Mouse (Mus musculus) olfactory bulb, adult 2 months (tissue): ENCODE results near the gene Csde1. TPM values are rescaled to one million over a fixed set of nuclear protein-coding genes. Genes with fewer than 3 reads are reported as not detected.

Source experiments
- H3K27ac ChIP-seq: fragments of 200-500 bp; 2 replicates; pipeline ENCODE4 v1.5.1; 2012; ENCODE audit warnings: low read depth, low read length; ENCODE audit not compliant: insufficient read depth
- H3K4me1 ChIP-seq: fragments of 200-500 bp; 2 replicates; pipeline ENCODE4 v1.6.1; 2012; ENCODE audit warnings: low read length; ENCODE audit not compliant: control insufficient read depth, insufficient read depth
- H3K4me3 ChIP-seq: fragments of 200-500 bp; 2 replicates; pipeline ENCODE4 v1.5.1; 2012; ENCODE audit warnings: mild to moderate bottlenecking, low read depth, low read length, moderate library complexity; ENCODE audit not compliant: insufficient read depth
- CTCF ChIP-seq: fragments of 200-500 bp; IDR thresholded peaks from 2 replicates; pipeline ENCODE4 v1.5.1; 2012; ENCODE audit warnings: low read depth, mild to moderate bottlenecking, low read length, moderate library complexity; ENCODE audit not compliant: insufficient read depth
- POLR2A ChIP-seq: fragments of 200-500 bp; IDR thresholded peaks from 2 replicates; pipeline ENCODE4 v1.6.1; 2012; ENCODE audit warnings: mild to moderate bottlenecking, low read depth, low read length, moderate library complexity; ENCODE audit not compliant: insufficient read depth
- WGBS: fragments of 180-500 bp; shearing (Covaris S2); methylation state at CpG from one replicate; pipeline ENCODE4 v1.1.7; 2018; 5-methylcytosine and 5-hydroxymethylcytosine counted together
- polyA plus RNA-seq: library from polyadenylated mRNA; stranded (reverse); fragments of >200 nt; gene quantifications from 2 replicates; pipeline ENCODE4 v1.2.4, GENCODE M21; 2012; ENCODE audit warnings: low replicate concordance; ENCODE audit not compliant: missing spikeins, insufficient read depth, insufficient read length

Csde1 gene
- polyA plus RNA-seq, result 177 and 363 TPM in 2 replicates

GRCm38 (mm10) chr3:103020249-103020942 lies at the start of gene Csde1:
Gene Csde1 (plus strand): TSS chr3:103020426.
- peaks cover 2% of the 10 kb centered on the region; the same call in 1 of the 2 replicates for H3K4me1 ChIP-seq
- H3K27ac ChIP-seq, result peak within 1 kb of the TSS; percentile 95
- peak within 1 kb of the TSS; percentile 71 for H3K4me3 ChIP-seq
- TF ChIP-seq POLR2A (peak; percentile 93), CTCF (no peak)
- under 1% methylated on average over 55 of the region's 55 CpGs for WGBS

DNA sequence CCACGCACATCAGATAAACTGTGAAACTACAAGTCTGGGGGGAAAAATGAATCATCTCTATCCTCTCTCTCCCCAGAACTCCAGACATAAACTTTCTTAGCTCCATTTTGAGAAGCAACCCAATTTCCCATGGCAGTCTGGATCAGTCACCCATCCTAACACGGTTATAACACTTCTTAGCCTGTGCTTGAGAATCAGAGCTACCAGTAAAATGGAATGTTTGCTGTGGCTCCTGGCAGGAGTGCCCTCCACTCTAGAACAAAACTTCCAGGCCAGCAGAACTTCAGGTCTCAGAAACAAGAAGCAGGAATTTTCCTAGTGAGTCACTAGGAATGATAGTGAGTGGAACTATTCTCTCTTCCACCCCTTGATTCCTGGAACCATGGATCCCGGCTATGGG lies 49.7 kb upstream of the Csde1 start:
- Histone ChIP-seq H3K27ac (no peak overlapping the region), H3K4me1 (peaks cover 2% of the 10 kb centered on the region; the same call in 1 of the 2 replicates), H3K4me3 (no peak overlapping the region)
- TF ChIP-seq POLR2A, result no peak
- no peak for TF ChIP-seq CTCF
- WGBS, result 84% methylated on average over 3 of the region's 3 CpGs

DNA sequence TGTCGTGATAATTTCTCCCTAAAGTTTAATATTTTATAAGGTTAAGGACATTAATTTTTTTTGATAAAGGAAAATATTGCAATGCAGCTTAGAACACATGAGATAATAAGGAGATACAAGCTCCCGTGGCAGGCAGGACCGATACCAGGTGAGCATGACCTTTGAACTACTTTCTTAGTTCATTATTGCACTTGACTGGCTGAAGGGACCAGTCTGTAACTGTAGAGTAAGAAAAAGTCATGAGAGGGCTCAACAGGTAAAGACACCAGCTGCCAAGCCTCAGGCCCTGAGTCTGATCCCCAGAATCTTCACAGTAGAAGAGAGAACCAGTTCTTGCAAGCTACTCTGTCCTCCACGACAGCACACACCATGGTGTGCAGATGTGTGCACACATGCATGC lies 43.3 kb upstream of the Csde1 start:
- 88% methylated on average over 4 of the region's 4 CpGs for WGBS
- no peak for TF ChIP-seq POLR2A
- no peak for TF ChIP-seq CTCF
- H3K4me1 ChIP-seq, result no peaks in the 10 kb centered on the region
- no peak overlapping the region for H3K4me3 ChIP-seq
- no peak overlapping the region for H3K27ac ChIP-seq

GRCm38 (mm10) chr3:102979550-102980348 lies 40.5 kb upstream of the Csde1 start:
- H3K4me3 ChIP-seq, result no peak overlapping the region
- no peak overlapping the region for H3K27ac ChIP-seq
- no peaks in the 10 kb centered on the region for H3K4me1 ChIP-seq
- WGBS, result 14% methylated on average over 10 of the region's 10 CpGs
- no peak for TF ChIP-seq POLR2A
- TF ChIP-seq CTCF, result no peak

DNA sequence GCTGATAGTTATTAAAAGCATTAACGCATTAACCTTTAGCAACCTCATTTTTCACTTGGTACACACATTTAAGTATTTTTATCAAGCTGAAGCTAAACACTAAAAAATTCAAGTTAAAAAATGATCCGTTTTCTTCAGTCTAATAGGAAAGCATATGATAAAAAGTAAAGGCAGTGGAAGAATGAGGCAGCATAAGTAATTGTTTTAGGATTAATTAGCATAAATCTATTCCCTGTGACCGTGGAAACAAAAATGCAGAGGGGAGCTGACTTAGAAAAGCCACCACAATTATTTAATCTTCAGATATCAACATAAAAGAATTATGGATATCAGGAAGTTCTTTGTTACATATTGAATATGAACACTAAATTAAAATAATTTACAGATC lies 39.9 kb upstream of the Csde1 start:
- 22% methylated on average over 3 of the region's 3 CpGs for WGBS
- H3K4me3 ChIP-seq, result no peak overlapping the region
- no peak for TF ChIP-seq CTCF
- no peak for TF ChIP-seq POLR2A
- H3K27ac ChIP-seq, result no peak overlapping the region
- no peaks in the 10 kb centered on the region for H3K4me1 ChIP-seq

GRCm38 (mm10) chr3:102991041-102991440 lies 29.2 kb upstream of the Csde1 start:
- WGBS, result 83% methylated on average over 8 of the region's 8 CpGs
- Histone ChIP-seq H3K4me1 (no peaks in the 10 kb centered on the region), H3K27ac (no peak overlapping the region), H3K4me3 (no peak overlapping the region)
- TF ChIP-seq CTCF (no peak), POLR2A (no peak)

DNA sequence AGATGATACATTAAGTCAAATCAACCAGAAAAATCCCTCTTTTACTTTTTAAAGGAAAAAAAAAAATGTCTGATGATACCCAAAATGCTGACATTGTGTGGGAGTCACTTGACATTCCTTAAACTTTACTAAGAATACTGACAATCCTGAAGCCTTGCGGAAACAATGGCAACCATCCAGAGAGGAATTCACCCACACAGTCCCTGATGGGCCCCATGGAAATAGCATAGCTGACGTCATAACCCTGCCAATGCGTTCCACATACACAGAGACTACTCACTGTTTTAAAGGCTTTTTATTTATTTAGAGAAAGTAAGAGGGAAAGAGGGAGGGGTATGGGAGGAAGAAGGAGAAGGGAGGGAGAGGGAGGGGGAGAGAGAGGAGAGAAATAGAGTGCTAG lies 27.3 kb upstream of the Csde1 start:
- Histone ChIP-seq H3K4me3 (no peak overlapping the region), H3K4me1 (peaks cover 2% of the 10 kb centered on the region; the same call in 1 of the 2 replicates), H3K27ac (no peak overlapping the region)
- TF ChIP-seq POLR2A (no peak), CTCF (no peak)
- WGBS, result 25% methylated on average over 3 of the region's 3 CpGs

GRCm38 (mm10) chr3:102995233-102995604 lies 25.0 kb upstream of the Csde1 start:
- TF ChIP-seq CTCF (no peak), POLR2A (no peak)
- H3K4me1 ChIP-seq, result peaks cover 2% of the 10 kb centered on the region; the same call in 1 of the 2 replicates
- WGBS, result 30% methylated on average over 7 of the region's 7 CpGs
- H3K4me3 ChIP-seq, result peak overlapping the region; percentile 96
- peak overlapping the region; percentile 72 for H3K27ac ChIP-seq

DNA sequence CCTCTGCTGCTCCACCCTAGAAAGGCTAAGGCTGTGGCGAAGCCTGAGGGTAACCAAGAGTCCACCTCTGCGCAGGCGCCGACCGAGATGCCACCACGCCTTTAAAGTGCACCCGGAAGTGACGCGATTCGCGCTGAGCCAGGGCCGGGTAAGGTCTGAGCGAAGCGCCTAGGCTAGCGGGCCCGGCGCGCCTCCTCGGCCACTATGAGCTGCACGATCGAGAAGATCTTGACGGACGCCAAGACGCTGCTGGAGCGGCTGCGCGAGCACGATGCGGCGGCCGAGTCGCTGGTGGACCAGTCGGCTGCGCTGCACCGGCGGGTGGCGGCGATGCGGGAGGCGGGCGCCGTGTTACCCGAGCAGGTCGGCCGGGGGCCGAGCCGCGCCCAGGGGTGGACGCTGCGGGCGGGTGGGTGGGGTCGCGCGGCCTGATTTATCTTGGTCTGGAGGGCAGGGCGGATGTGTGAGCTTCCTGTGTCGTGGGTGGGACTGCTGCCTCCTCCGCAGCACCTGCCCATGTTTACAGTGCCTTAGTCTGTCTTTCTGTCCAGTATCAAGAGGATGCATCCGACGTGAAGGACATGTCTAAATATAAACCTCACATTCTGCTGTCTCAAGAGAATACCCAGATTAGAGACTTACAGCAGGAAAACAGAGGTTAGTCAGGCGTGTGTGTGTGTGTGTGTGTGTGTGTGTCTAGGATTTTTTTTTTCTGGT lies 24.5 kb upstream of the Csde1 start, which contains the start of gene Sike1:
Sike1 (plus strand) TSS at position 104 of the 717 bp plus-strand sequence.
- Histone ChIP-seq H3K4me3 (peak within 1 kb of the TSS; percentile 96), H3K27ac (peak within 1 kb of the TSS; percentile 72), H3K4me1 (peaks cover 2% of the 10 kb centered on the region; the same call in 1 of the 2 replicates)
- WGBS, result under 1% methylated on average over 60 of the region's 60 CpGs
- TF ChIP-seq POLR2A, result peak; percentile 83
- no peak for TF ChIP-seq CTCF
